Mouse (Mus musculus) heart, embryonic 15.5 days (tissue): ENCODE measurements at regions not wholly inside any gene's neighbourhood (a gene's known extent, or its start where the extent isn't known, plus 50 kb on each side); places are given as distances from the start of the nearest gene placed in this dataset.

Source experiments
- ATAC-seq: fragments of 200-750 bp; cut with Nextera tagmentation; replicated peaks from 2 replicates; pipeline ENCODE4 v1.8.0; 2017; ENCODE audit warnings: low read depth, moderate TSS enrichment; ENCODE audit not compliant: insufficient number of reproducible peaks, insufficient read depth, low FRiP score
- H3K27ac ChIP-seq: fragments of 300-500 bp; sonication (generic); 2 replicates; pipeline ENCODE4 v1.5.1; 2015; ENCODE audit warnings: mild to moderate bottlenecking, inconsistent platforms
- H3K27me3 ChIP-seq: fragments of 300-500 bp; sonication (generic); 2 replicates; pipeline ENCODE4 v1.6.1; 2015; ENCODE audit warnings: inconsistent platforms
- H3K36me3 ChIP-seq: fragments of 300-500 bp; sonication (generic); 2 replicates; pipeline ENCODE4 v1.6.1; 2015; ENCODE audit warnings: mild to moderate bottlenecking, inconsistent platforms
- H3K4me1 ChIP-seq: fragments of 300-500 bp; sonication (generic); replicated peaks from 2 replicates; pipeline ENCODE4 v1.6.1; 2015; ENCODE audit warnings: inconsistent platforms
- H3K4me2 ChIP-seq: fragments of 300-500 bp; sonication (generic); 2 replicates; pipeline ENCODE4 v1.6.1; 2015; ENCODE audit warnings: inconsistent platforms, mild to moderate bottlenecking, moderate library complexity
- H3K4me3 ChIP-seq: fragments of 300-500 bp; sonication (generic); 2 replicates; pipeline ENCODE4 v1.5.1; 2015; ENCODE audit warnings: mild to moderate bottlenecking, inconsistent platforms
- H3K9ac ChIP-seq: fragments of 300-500 bp; sonication (generic); 2 replicates; pipeline ENCODE4 v1.6.1; 2015; ENCODE audit warnings: mild to moderate bottlenecking, inconsistent platforms
- H3K9me3 ChIP-seq: fragments of 300-500 bp; sonication (generic); replicated peaks from 2 replicates; pipeline ENCODE4 v1.6.1; 2016; ENCODE audit warnings: inconsistent platforms
- WGBS: fragments of 180-500 bp; shearing (Covaris S2); methylation state at CpG from one replicate; pipeline ENCODE4 v1.1.7; 2015; ENCODE audit warnings: mixed read lengths; 5-methylcytosine and 5-hydroxymethylcytosine counted together

DNA sequence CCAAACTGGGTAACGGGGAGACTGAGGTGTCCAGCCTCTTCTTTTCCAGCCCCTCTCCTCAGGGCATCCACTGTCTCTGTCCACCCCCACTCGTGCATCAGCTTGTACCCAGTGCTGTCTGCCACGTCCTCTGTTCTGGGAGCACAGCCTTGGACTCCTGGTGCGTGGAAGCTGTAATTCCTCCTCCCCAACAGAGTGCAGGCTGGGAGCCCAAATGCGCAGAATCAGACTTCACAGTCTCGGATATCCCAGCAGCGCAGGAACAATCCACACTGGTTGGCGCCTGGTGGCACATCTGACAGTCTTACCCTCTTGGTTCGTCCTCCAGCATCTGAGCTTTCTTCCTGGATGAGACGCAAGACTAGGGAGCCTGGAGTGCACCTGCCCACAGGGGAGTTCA lies 61.9 kb upstream of the Ipo5 start:
- Histone ChIP-seq H3K9me3 (no peaks in the 10 kb centered on the region), H3K27ac (no peak overlapping the region), H3K9ac (no peak overlapping the region), H3K4me2 (no peak overlapping the region), H3K36me3 (no peaks in the 10 kb centered on the region), H3K27me3 (no peaks in the 10 kb centered on the region), H3K4me1 (peaks cover 18% of the 10 kb centered on the region), H3K4me3 (no peak overlapping the region)
- 81% methylated on average over 10 of the region's 10 CpGs for WGBS
- ATAC-seq, result no peak

DNA sequence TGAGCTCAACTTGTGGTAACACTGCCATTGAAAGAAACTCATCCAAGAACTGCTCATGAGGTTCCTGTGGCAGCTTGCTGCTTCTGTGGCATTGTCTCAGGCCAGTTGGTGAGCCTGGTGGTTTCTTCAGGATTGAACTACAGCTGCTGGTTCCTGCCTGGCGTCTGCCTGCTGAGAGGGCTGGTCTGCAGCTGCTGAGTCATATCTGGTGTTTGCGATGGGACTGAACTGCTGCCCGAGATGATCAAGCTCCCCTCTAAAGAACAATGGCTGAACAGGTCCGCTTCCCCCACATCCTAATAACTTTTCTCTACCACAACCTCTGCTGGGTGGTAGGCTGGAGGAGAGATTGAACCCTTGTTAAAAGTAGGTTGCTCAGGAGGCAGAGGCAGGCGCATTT lies 57.4 kb upstream of the Ipo5 start:
- 79% methylated on average over 5 of the region's 5 CpGs for WGBS
- Histone ChIP-seq H3K4me1 (no peaks in the 10 kb centered on the region; the same call in 1 of the 2 replicates), H3K36me3 (no peaks in the 10 kb centered on the region), H3K4me2 (no peak overlapping the region), H3K9me3 (peaks cover 2% of the 10 kb centered on the region; the same call in 1 of the 2 replicates), H3K4me3 (no peak overlapping the region), H3K27ac (no peak overlapping the region), H3K27me3 (no peaks in the 10 kb centered on the region), H3K9ac (no peak overlapping the region)
- no peak for ATAC-seq

DNA sequence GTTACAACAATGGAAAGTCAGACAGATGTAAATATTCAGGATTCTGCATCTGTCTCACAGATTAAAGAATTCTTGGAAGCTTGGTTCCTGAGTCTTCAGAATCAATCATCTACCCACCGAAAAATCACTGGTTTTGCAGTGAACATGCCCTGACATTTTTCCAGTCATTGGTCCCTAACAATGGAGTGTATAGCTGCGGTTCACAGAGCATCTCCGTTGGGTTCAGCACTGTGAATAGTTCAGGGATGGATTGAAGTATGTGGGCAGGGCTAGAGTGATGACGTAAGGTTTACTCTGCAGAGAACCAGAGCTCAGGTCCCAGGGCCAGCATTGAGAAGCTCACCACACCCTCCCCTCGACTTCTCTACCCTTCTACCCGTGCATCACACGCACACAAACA lies 56.5 kb upstream of the Ipo5 start:
- Histone ChIP-seq H3K27me3 (no peaks in the 10 kb centered on the region), H3K4me2 (no peak overlapping the region), H3K4me1 (no peaks in the 10 kb centered on the region; the same call in 1 of the 2 replicates), H3K36me3 (no peaks in the 10 kb centered on the region), H3K9ac (no peak overlapping the region), H3K27ac (no peak overlapping the region), H3K9me3 (peaks cover 5% of the 10 kb centered on the region; the same call in 1 of the 2 replicates), H3K4me3 (no peak overlapping the region)
- ATAC-seq, result no peak
- WGBS, result 68% methylated on average over 7 of the region's 7 CpGs

GRCm38 (mm10) chr14:120855181-120855580 lies 55.8 kb upstream of the Ipo5 start:
- H3K4me2 ChIP-seq, result no peak overlapping the region
- peaks cover 5% of the 10 kb centered on the region; the same call in 1 of the 2 replicates for H3K9me3 ChIP-seq
- WGBS, result 90% methylated on average over 13 of the region's 13 CpGs
- no peak overlapping the region for H3K27ac ChIP-seq
- H3K27me3 ChIP-seq, result no peaks in the 10 kb centered on the region
- no peaks in the 10 kb centered on the region; the same call in 1 of the 2 replicates for H3K4me1 ChIP-seq
- H3K9ac ChIP-seq, result no peak overlapping the region
- no peak overlapping the region for H3K4me3 ChIP-seq
- no peaks in the 10 kb centered on the region for H3K36me3 ChIP-seq
- no peak for ATAC-seq
